Mouse (Mus musculus) frontal cortex, adult (tissue): ENCODE measurements around the gene Mlec.
"Not testable (repeated sequence)": the region's sequence is repeated elsewhere in the genome, so short reads cannot be mapped to it uniquely, and the experiment has no call there.

Experiments used
- ATAC-seq: cut with Nextera tagmentation; 2 replicates; pipeline ENCODE4 v1.9.2; 2017; ENCODE audit warnings: mild to moderate bottlenecking, moderate library complexity, mixed read lengths; ENCODE audit not compliant: low TSS enrichment

The Mlec gene

GRCm38 (mm10) chr5:115152132-115152956, 5.6 kb downstream of the Mlec start:
- ATAC-seq = no peak

GRCm38 (mm10) chr5:115151457-115151856, 6.5 kb downstream of the Mlec start:
- no peak for ATAC-seq

- no peak for ATAC-seq
Measured at GRCm38 (mm10) chr5:115150991-115151390, 7.0 kb downstream of the Mlec start.

- no peak for ATAC-seq
Measured at GRCm38 (mm10) chr5:115149675-115150459, 8.1 kb downstream of the Mlec start.

GRCm38 (mm10) chr5:115148872-115149271, 9.1 kb downstream of the Mlec start:
- not testable (repeated sequence) for ATAC-seq

GRCm38 (mm10) chr5:115148378-115148777, 9.6 kb downstream of the Mlec start:
- ATAC-seq = no peak

GRCm38 (mm10) chr5:115147388-115147787, 10.6 kb downstream of the Mlec start:
- no peak for ATAC-seq

- ATAC-seq = no peak
Measured at GRCm38 (mm10) chr5:115146747-115147130, 11.2 kb downstream of the Mlec start.

GRCm38 (mm10) chr5:115145976-115146746, 11.8 kb downstream of the Mlec start:
- 0 out of 2 replicates have a peak, but pooled peaks have one; percentile 42 for ATAC-seq

GRCm38 (mm10) chr5:115145253-115145968, 12.6 kb downstream of the Mlec start:
- no peak for ATAC-seq

- no peak for ATAC-seq
Measured at GRCm38 (mm10) chr5:115144471-115144870, 13.5 kb downstream of the Mlec start.

- ATAC-seq = peak; percentile 47; the same call in 1 of the 2 replicates
Measured at GRCm38 (mm10) chr5:115143552-115143951, 14.4 kb downstream of the Mlec start.

GRCm38 (mm10) chr5:115142166-115142697, 15.7 kb downstream of the Mlec start:
- no peak for ATAC-seq

- no peak for ATAC-seq
Measured at GRCm38 (mm10) chr5:115140726-115141125, 17.3 kb downstream of the Mlec start.

GRCm38 (mm10) chr5:115139124-115139523, 18.9 kb downstream of the Mlec start:
- no peak for ATAC-seq

GRCm38 (mm10) chr5:115134234-115135165, 23.5 kb downstream of the Mlec start, which contains the start of gene Unc119b:
TSS of gene Unc119b (minus strand) at chr5:115134975.
- peak; percentile 85 for ATAC-seq

GRCm38 (mm10) chr5:115133358-115134066, 24.5 kb downstream of the Mlec start:
- ATAC-seq = 0 out of 2 replicates have a peak, but pooled peaks have one; percentile 24

GRCm38 (mm10) chr5:115132465-115132864, 25.5 kb downstream of the Mlec start:
- no peak for ATAC-seq

- ATAC-seq = no peak
Measured at GRCm38 (mm10) chr5:115129328-115129727, 28.7 kb downstream of the Mlec start.
